Mouse (Mus musculus) cortical plate, adult 2 months (tissue): ENCODE measurements around the gene Litaf.

ENCODE experiments used
- CTCF ChIP-seq: fragments of 200-500 bp; IDR thresholded peaks from 2 replicates; pipeline ENCODE4 v1.5.1; 2011; ENCODE audit warnings: mild to moderate bottlenecking, control low read depth, low read length; ENCODE audit not compliant: insufficient read depth; ENCODE audit errors: extremely low read depth
- POLR2A ChIP-seq: fragments of 200-500 bp; IDR thresholded peaks from 2 replicates; pipeline ENCODE4 v1.6.1; 2011; ENCODE audit warnings: mild to moderate bottlenecking, low read length, control low read depth; ENCODE audit not compliant: insufficient read depth; ENCODE audit errors: extremely low read depth

- no peak for TF ChIP-seq CTCF
- no peak for TF ChIP-seq POLR2A
Measured at GRCm38 (mm10) chr16:11062794-11063721, 2.9 kb downstream of the Litaf start.
